Mouse (Mus musculus): ENCODE results near the gene Mrtfb.

The Mrtfb gene

GRCm38 (mm10) chr16:13354431-13354830 is 98.2 kb downstream of the Mrtfb start:
- no peak for DNase-seq

GRCm38 (mm10) chr16:13357806-13358679 is 101.8 kb downstream of the Mrtfb start:
- DNase-seq, result no peak

GRCm38 (mm10) chr16:13358741-13359140 is 102.5 kb downstream of the Mrtfb start:
- no peak for DNase-seq

- DNase-seq, result no peak
These were observed 103.2 kb downstream of the Mrtfb start for GRCm38 (mm10) chr16:13359405-13359858.

DNA sequence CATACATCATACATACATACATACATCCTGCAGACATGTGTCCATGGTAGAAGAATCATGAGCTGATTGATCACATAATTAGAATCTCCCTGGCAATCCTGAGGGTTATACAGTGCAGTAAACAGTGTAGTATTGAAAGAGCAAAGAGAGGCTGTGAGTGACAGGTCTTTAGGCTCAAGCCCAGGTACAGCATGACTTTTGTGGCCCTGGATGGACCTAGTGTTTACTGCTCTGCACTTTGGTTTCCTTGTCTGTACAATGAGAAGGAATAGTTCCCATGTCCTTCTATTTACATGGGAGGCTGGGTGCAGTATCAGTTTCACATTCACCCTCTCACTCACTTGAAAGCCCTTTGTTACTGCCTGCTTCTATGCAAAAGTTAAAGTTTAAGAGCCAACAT is 103.9 kb downstream of the Mrtfb start:
- no peak for DNase-seq

- no peak for DNase-seq
These were observed 104.6 kb downstream of the Mrtfb start for GRCm38 (mm10) chr16:13360835-13361234.

DNA sequence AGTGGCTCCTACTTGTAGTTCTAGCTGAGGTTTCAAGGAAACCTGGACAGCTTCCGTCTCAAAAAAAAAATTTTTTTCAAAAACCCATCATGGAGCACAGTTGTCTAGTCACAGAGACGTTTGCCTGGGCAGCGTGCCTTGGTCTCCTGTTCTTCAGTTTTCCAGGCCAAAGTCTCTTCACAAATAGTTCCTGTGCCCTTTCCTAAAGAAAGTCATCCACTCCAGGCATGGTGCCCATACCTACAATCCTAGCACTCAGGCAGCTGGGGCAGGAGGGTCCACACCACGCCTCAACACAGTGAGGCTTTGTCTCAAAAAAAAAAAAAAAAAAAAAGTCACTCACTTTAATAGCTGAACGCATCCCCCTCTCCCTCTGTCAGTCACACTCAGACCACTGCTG is 106.9 kb downstream of the Mrtfb start:
- DNase-seq, result no peak

DNA sequence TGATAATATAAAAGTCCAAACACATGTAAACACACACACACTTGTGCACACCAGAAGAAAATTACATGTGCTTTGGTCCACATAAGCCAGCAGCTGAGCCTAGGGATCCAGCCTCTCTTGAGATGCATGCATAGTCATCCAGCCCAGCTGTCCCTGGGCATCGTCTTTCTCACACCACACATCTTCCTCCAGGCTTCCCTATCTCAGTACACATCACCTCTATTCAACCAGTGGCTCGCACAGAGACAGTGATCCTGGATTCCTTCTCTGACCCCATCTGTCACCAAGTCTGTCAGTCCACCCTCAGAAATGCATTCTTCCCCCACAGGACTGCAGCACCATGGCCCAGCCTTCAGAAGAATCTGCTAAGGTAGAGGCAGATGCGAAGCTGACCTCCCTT is 107.9 kb downstream of the Mrtfb start:
- DNase-seq, result no peak

DNA sequence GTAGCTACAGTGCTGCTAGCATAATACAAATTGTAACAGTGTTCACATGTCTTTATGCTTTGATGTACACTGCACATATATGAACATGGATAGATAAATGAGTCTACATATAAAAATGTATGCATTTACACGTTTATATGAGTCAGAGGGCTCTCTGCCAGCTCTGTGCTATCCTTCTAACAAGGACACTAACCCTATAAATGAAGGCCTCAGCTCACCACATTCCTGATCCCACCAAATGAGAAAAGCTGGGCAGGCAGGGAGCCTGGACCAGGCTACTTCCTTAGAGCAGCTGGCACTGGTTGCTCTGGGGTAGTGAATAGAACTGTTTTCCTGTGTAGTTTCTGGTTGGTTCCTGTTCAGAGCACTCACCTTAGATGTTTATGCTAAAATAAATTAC is 110.0 kb downstream of the Mrtfb start:
- DNase-seq, result no peak

GRCm38 (mm10) chr16:13366802-13367465 is 110.7 kb downstream of the Mrtfb start:
- DNase-seq, result no peak

DNA sequence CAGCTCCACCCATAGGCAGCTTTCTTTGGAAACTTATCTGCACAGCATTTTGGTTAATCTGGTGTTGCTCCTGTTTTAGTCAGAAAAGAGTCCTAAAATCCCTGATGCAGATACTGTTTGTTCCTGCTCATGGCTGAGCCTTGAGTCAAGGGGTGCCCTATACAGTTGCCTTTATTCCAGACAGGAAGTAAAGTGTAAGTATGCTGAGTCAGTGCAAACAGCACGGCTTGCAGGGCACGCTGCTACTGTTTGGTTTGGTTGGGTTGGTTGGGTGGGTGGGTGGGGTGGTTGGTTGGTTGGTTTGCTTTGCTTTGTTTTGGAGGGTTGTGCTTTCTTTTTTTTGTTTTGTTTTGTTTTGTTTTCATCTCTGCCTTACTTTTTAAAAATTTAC is 111.2 kb downstream of the Mrtfb start:
- no peak for DNase-seq

DNA sequence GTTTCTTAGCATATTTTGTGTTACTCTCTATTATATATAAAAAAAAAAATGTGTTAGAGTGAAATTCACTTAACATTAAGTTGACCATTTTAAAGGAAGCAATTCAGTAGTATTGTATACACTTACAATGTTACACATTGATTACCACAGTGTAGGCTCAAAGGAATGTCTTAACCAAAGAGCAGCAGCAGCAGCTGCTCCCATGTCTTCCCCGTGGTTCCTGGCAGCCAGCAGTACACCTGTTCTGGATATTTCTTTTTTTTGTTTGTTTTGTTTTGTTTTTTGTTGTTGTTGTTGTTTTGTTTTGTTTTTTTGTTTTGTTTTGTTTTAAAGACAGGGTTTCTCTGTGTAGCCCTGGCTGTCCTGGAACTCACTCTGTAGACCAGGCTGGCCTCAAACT is 112.4 kb downstream of the Mrtfb start:
- DNase-seq, result no peak

DNA sequence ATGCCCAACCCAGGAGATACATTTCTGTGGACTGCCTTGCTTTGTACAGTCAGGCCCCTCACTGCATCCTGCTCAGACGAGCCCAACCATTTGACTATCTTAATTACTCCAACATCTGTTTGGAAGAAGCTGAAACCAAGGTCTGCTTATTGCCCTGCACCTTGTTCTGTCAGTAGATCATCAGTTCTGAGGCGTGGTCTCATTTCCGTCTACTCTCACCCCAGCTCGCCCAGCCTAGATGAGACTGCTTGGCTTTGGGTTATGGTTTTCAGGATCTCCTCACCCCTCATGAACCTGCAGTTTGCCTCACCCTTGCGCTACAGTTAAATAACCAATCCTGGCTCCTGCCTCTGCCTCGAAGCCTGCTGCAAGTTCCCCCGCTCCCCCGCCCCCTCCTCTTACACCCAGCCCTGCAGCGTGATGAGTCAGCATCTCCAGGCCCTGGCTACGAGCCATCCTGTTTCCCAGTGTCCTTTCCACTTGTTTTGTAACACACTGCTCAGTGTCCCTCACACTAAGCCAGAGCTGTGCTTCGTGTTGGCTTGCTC is 115.5 kb downstream of the Mrtfb start:
- DNase-seq, result peak; percentile 14 to 16

GRCm38 (mm10) chr16:13372899-13373533 is 116.7 kb downstream of the Mrtfb start:
- DNase-seq, result no peak

- no peak for DNase-seq
These were observed 120.7 kb downstream of the Mrtfb start for GRCm38 (mm10) chr16:13376947-13377486.

- DNase-seq, result no peak
These were observed 121.9 kb downstream of the Mrtfb start for GRCm38 (mm10) chr16:13378157-13378556.

- no peak for DNase-seq
These were observed 123.6 kb downstream of the Mrtfb start for GRCm38 (mm10) chr16:13379865-13380264.

DNA sequence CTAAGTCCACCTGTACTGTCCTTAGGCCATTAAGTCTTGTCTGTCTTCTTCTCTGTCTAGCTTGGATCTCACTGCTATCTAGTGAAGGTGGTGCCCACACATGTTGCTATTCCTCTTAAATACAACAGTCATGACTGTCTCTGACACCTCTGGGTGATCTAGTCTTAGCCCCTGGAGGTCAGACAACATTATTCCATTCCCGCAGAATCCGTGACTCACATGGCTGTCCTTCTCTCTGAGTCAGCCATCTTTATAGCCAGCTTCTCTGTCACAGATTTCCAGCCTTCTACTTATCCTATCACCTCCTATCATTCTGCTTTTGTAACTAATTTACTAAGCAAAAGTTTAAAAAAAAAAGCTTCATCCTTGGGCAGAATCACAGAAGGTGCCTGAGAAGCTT is 125.5 kb downstream of the Mrtfb start:
- no peak for DNase-seq

- no peak for DNase-seq
These were observed 131.0 kb downstream of the Mrtfb start for GRCm38 (mm10) chr16:13387306-13387705.

DNA sequence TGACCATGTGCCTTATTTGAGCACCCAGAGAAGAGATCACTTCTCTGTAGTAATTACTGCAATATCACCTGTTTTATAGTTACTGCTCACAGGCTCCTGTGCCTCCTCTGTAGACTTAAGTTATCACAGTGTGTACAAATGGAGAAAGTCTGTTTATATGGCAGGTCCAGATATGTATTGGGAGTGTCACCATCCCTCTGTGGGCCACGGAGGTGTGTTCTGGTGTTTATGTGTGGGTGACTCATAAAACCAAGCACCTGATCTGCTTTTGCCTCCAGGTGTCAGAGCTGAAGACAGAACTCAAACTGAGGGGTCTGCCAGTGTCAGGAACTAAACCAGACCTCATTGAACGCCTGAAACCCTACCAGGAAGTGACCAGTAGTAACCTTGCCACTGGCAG is 144.1 kb downstream of the Mrtfb start:
- no peak for DNase-seq

GRCm38 (mm10) chr16:13401591-13401990 is 145.3 kb downstream of the Mrtfb start:
- DNase-seq, result no peak

DNA sequence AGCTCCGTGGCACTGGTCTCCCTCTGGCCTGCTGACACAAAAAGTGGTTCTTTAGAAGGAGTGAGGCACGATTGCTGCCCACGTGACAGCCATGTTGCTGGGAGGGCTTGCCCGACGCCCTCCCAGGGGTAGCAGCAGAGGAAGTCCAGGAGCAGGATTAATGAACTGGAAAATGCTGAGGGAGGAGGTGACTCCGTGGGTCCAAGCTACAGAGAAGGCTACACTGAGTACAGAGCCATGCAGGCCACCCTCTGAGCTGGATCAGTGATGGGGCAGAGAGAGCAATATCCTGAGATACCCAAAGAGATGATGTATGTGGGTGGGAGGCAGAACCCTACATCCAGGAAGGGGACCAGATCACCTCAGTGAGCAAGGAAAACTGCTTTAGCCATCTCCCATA is 148.4 kb downstream of the Mrtfb start:
- DNase-seq, result no peak

- no peak for DNase-seq
These were observed 149.1 kb downstream of the Mrtfb start for GRCm38 (mm10) chr16:13405403-13405802.

Measured in spleen, adult 18-20 months (tissue).